Mouse (Mus musculus) cerebellum, postnatal 36 days (tissue): ENCODE measurements around the gene Erbb2.
"Not testable (repeated sequence)": the region's sequence is repeated elsewhere in the genome, so short reads cannot be mapped to it uniquely, and the experiment has no call there.

Experiments
- DNase-seq, 2 experiments: peaks; one replicate each; pipeline ENCODE4 v3.0.0; 2021 to 2022; ENCODE audit warnings: mixed read lengths in 2 of 2

Gene Erbb2

GRCm38 (mm10) chr11:98412273-98412796, at the start of gene Erbb2:
Gene Erbb2, plus strand, starts transcription at chr11:98412470.
- no peak for DNase-seq

GRCm38 (mm10) chr11:98363817-98364216, 48.5 kb upstream of the Erbb2 start:
- no peak for DNase-seq

- DNase-seq: no peak
These were observed 47.9 kb upstream of the Erbb2 start for GRCm38 (mm10) chr11:98364410-98364809.

GRCm38 (mm10) chr11:98366290-98366689, 46.0 kb upstream of the Erbb2 start:
- no peak for DNase-seq

GRCm38 (mm10) chr11:98367171-98367862, 45.0 kb upstream of the Erbb2 start:
- no peak for DNase-seq

- DNase-seq: no peak
These were observed 44.4 kb upstream of the Erbb2 start for GRCm38 (mm10) chr11:98367863-98368186.

GRCm38 (mm10) chr11:98369337-98369736, 42.9 kb upstream of the Erbb2 start:
- peak; percentile 58 to 66 for DNase-seq

GRCm38 (mm10) chr11:98370588-98370987, 41.7 kb upstream of the Erbb2 start:
- no peak for DNase-seq

- no peak for DNase-seq
These were observed 40.6 kb upstream of the Erbb2 start for GRCm38 (mm10) chr11:98371556-98372240.

GRCm38 (mm10) chr11:98372406-98372805, 39.9 kb upstream of the Erbb2 start:
- peak; percentile 70 to 71 for DNase-seq

GRCm38 (mm10) chr11:98373244-98373643, 39.0 kb upstream of the Erbb2 start:
- no peak for DNase-seq

- no peak for DNase-seq
These were observed 38.0 kb upstream of the Erbb2 start for GRCm38 (mm10) chr11:98374266-98374665.

- no peak for DNase-seq
These were observed 35.5 kb upstream of the Erbb2 start for GRCm38 (mm10) chr11:98376756-98377155.

- no peak for DNase-seq
These were observed 34.5 kb upstream of the Erbb2 start for GRCm38 (mm10) chr11:98377787-98378186.

- DNase-seq: no peak
These were observed 32.9 kb upstream of the Erbb2 start for GRCm38 (mm10) chr11:98379379-98379778.

- peak; percentile 69 to 71 for DNase-seq
These were observed 32.2 kb upstream of the Erbb2 start for GRCm38 (mm10) chr11:98380106-98380505.

- DNase-seq: no peak
These were observed 30.6 kb upstream of the Erbb2 start for GRCm38 (mm10) chr11:98381651-98382050.

GRCm38 (mm10) chr11:98382405-98382804, 29.9 kb upstream of the Erbb2 start:
- DNase-seq: not testable (repeated sequence)

- DNase-seq: peak; percentile 49 to 56
These were observed 28.8 kb upstream of the Erbb2 start, which contains the start of gene Tcap for GRCm38 (mm10) chr11:98383261-98384030. Gene Tcap, plus strand, starts transcription at chr11:98383811.

GRCm38 (mm10) chr11:98384216-98384615, 28.1 kb upstream of the Erbb2 start:
- no peak for DNase-seq

- no peak for DNase-seq
These were observed 27.3 kb upstream of the Erbb2 start for GRCm38 (mm10) chr11:98384721-98385637.
